Mouse (Mus musculus) adrenal gland, adult 8-10 months (tissue): ENCODE results near the gene Ypel2. TPM values are rescaled to one million over a fixed set of nuclear protein-coding genes. Genes with fewer than 3 reads are reported as not detected.

Source experiments
- DNase-seq: peaks from one replicate; pipeline ENCODE4 v3.0.0; 2022
- total RNA-seq, 4 experiments: library from RNA; stranded (reverse); gene quantifications; 2 replicates each; pipeline ENCODE4 v1.2.4; 2022

Ypel2 gene
- total RNA-seq, 4 experiments from 2014 or later: 22.2 to 53.0 (median 26.6) TPM

GRCm38 (mm10) chr11:86930636-86931180, 62.8 kb downstream of the Ypel2 start:
- DNase-seq: no peak

DNA sequence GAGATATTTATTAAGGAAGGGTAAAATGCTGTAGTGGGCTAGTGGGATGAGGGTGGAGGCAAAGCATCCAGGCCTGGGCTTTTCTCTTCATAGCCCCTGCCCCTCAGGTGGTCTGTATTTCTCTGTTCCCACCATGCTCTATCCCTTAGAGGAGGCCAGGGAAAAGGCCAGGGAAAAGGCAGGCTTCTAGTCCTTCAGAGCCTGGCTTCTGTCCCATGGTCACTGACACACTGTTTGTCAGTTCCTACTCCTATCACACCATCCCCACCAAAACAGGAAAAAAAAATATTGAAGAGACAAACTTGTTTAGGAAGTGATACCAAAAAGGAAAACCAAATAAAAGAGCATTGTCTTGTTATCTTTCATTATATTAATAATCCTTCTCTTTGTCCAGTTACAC, 63.5 kb downstream of the Ypel2 start:
- DNase-seq: no peak

GRCm38 (mm10) chr11:86929531-86929930, 64.0 kb downstream of the Ypel2 start:
- DNase-seq: no peak

- no peak for DNase-seq
These were observed 68.3 kb downstream of the Ypel2 start for GRCm38 (mm10) chr11:86925085-86925638.

DNA sequence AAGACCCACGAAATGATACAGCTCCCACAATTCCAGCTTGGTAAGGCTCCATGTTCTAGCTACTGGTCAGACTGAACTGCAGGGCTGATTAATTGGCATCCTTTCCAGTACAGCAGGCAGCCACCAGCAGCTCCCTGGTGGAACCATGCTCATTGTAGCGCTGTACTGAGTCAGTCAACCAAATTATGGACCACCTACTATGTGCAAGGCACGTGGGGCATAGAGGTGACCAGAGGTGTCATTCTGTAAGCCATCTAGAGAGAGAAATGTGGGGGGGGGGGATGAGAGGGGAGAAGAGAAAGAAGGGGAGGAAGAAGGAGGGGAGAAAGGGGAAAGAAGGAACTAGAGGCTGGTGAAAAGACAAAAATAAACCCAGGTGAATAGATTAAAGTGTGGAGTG, 68.9 kb downstream of the Ypel2 start:
- no peak for DNase-seq

DNA sequence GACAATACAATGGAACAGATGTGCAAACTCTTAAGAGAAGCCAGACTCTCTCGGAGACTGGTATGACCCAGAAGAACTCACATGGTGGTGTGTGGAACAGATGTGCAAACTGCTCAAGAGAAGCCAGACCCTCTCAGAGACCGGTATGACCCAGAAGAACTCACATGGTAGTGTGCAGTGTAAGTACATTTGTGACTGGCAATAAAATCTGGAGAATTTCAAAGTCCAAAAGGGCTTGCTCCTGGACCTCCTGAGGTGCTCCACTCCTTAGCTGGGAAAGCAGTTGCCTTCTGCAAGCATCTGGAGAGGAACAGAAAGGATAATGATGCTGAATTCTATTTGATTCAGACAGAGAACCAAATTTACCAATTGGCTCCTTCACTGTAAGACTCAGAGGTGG, 69.9 kb downstream of the Ypel2 start:
- DNase-seq: no peak

DNA sequence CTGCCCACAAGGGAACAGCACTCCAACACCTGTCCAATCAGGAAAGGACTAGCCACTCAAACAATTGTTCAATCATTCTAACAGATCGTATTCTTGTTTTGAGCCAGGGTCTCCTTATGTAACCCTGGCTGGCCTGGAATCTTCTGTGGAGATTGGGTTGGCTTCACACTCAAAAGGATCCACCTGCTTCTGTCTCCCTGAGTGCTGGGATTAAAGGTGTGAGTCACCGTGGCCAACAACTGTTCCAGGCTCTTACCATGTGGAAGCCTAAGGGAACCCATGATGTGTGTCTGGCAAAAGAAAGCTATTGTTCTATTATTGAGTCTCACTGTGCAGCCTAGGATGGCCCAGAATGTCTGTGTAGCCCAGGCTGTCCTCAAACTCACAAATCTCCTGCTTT, 71.5 kb downstream of the Ypel2 start:
- DNase-seq: no peak

- no peak for DNase-seq
These were observed 72.2 kb downstream of the Ypel2 start for GRCm38 (mm10) chr11:86921335-86921734.

- DNase-seq: peak; percentile 78
These were observed 73.1 kb downstream of the Ypel2 start for GRCm38 (mm10) chr11:86920111-86921080.

GRCm38 (mm10) chr11:86919468-86919867, 74.0 kb downstream of the Ypel2 start:
- no peak for DNase-seq

DNA sequence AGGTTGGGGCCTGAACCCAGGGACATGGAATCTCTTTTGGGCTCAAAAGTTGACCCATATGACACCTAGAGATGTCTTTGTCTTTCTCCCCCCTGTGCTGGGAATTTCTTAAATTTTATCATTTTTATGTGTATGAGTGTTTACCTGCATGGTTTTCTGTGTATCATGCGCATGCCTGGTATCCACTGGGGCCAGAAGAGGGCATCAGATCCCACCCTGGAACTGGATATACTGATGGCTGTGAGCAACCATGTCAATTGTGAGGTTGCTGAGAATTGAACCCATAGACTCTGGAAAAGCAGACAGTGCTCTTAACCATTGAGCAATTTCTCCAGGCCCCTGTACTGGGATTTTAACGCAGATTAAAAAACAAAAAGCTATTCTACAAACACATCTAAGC, 76.0 kb downstream of the Ypel2 start:
- DNase-seq: no peak

- no peak for DNase-seq
These were observed 76.8 kb downstream of the Ypel2 start for GRCm38 (mm10) chr11:86916596-86917249.

- peak; percentile 46 for DNase-seq
These were observed 79.2 kb downstream of the Ypel2 start for GRCm38 (mm10) chr11:86914329-86914728.

DNA sequence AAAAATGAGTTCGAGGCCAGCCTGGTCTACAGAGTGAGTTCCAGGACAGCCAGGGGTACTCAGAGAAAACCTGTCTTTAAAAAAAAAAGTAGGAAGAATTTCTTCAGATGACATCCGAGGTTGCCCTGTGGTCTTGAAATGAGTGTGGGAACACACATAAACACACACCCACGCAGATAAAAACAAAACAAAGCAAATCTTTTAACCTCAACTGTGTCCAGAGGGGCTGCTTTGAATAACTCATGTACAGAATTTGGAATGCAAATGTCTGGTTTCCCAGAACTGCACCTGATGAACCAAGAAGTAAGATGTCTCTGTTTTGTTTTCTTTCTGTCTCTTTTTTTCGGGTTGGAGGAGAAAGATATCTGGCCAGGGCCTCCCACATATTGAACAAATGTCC, 83.3 kb downstream of the Ypel2 start:
- DNase-seq: no peak

DNA sequence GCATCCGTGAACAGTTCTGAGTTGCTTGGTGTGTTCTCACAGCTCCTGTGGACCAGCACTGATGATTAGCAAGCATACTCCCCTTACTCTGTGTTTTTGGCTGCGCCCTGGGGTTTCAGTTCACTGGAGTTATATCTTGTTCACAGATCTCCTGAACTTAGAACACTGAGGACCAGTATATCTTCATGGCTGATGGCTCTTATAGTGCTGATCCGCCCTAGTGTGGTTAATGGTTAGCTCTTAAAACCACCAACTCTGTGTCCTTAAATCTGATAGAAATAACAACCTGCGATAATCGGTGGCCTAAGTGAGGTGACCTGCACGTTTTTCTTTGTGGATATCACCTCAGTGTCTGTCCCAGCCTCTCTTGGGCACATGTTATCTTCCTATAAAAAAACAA, 84.5 kb downstream of the Ypel2 start:
- no peak for DNase-seq

DNA sequence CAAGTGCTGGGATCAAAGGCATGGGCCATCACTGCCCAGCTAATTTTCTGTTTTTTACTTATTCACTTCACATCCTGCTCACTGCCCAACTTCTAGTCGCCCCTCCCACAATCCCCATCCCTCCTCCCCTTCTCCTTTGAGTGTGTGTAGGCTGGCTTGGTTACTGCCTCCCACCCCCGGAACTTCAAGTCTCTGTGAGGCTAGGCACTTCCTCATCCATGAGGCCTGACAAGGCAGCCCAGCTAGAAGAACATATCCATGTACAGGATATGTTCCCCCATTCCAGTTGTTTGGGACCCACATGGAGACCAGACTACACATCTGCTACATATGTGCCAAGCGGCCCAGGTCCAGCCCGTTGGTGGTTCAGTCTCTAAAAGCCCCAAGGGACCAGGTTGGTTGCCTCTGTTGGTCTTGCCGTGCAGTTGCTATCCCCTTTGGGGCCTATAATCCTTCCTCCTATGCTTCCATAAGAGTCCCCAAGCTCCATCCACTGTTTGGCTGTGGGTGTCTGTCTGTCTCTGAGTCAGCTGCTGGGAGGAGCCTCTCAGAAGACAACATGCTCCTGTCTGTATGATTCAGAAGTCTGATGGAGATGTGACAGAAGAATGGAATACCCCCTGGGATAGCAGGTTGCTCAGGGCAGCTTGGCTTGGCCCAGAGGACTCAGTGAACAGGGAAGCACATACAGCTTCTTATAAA, 85.5 kb downstream of the Ypel2 start:
- no peak for DNase-seq

DNA sequence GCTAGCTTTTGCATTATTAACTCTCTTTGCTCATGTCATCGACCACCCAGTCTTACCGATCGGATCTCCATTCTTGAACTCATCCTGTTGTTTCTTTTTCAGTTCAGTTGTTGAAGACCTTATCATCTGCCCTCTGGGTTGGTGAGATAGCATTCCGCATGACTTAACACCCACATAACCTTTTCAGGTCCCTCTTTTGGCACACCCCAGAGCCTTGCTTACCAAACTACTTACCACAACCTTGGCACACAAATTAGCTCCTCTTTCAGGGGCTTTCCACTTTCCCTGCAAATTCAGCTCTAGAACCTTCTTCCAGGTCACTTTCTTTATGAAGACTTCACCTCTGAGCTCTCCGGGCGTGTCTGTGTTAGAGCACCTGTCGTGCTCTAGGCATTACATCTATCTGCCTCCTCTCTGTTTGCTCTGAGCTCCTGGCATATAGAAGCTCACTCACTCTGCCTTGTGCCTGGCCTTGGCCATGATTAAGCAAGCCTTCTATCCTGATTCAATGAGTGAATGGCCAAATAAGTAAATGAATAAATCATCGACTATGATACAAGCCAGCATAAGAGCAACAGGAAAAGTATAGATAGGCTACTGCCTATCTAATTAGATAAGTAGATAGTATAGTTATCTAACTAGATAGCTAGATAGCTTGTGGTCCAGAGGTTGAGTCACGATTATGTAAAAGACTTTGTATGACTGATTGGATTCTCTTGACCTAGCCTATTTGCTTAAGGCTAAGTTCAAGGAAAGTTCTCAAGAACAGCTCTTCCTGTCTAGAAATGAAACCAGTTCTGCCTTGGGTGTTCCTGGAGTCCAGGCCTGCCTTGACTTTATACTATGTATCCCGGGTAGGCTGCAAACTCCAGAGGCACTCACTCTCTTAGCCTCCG, 86.5 kb downstream of the Ypel2 start:
- DNase-seq: peak; percentile 47

DNA sequence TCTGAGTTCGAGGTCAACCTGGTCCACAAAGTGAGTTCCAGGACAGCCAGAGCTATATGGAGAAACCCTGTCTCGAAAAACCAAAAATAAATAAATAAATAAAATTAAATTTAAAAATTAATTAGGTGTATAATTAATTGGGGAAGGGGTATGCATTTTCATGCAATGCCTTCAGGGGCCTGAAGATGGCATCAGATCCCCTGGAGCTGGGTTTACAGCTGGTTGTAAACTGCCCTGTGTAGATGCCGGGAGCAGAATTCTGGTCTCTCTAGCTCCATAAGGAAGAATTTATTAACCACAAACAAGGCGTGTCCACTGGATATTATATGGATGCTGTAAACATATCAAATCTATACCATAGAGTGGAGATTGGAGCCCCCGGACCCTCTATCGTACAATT, 87.2 kb downstream of the Ypel2 start:
- no peak for DNase-seq

GRCm38 (mm10) chr11:86905261-86905660, 88.2 kb downstream of the Ypel2 start:
- no peak for DNase-seq

GRCm38 (mm10) chr11:86904706-86905105, 88.8 kb downstream of the Ypel2 start:
- no peak for DNase-seq

- DNase-seq: no peak
These were observed 95.1 kb downstream of the Ypel2 start for GRCm38 (mm10) chr11:86898367-86898766.
